Mouse (Mus musculus) kidney, postnatal 14 days (tissue): ENCODE measurements at regions not wholly inside any gene's neighbourhood (a gene's known extent, or its start where the extent isn't known, plus 50 kb on each side); places are given as distances from the start of the nearest gene placed in this dataset.
A peak's percentile ranks its signal among the peaks of the same experiment; 100 is the strongest.

Experiments used
- DNase-seq: peaks from one replicate; pipeline ENCODE4 v3.0.0; 2022; ENCODE audit warnings: mixed read lengths

DNA sequence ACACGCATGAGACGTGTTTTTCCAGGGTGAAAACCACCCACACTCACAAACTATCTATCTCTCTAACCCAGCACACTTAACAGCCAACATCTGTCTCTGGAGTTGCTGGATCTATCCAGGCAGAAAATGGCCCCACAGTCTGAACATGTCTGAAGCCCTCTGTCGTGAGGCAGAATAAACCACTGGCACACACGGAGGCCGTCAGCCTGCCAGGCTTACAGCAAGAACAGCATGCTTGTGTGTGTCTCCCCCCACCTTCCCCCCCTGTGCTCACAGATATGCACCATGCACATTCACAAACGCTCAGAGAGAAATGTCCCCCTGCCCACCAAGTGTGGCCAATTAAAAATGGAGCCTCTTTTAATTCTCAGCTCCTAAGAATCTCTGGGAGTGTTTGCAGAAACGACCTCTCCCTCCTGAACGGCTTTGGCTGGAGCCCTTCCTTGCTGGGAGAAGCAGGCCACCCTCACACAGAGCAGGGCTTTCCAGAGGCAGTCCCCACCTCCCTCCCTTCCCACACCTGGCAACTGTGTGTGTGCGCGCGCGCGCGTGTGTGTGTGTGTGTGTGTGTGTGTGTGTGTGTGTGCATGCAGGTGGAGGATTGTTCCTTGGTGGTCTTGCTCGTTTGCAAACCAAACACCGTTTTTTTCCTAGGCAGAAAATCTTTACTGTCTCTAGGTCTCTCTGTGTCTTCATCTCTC lies 88.7 kb downstream of the Edn3 start:
- no peak for DNase-seq

DNA sequence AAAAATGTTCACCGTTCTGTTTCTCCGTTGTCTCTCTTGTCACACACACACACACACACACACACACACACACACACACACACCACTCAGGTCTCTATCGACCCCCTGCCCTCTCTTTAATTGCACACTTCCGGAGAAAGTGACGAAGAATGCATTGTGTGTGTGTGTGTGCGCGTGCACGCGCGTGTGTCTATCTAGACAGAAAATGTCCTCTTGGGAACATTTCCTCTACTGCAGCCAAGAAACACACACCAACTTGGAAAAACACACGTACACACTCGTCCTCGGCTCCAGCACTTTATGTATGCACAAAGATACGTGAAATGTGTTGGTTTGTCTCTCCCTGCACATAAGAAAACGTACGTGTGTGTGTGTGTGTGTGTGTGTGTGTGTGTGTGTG lies 90.4 kb downstream of the Edn3 start:
- DNase-seq, result no peak

DNA sequence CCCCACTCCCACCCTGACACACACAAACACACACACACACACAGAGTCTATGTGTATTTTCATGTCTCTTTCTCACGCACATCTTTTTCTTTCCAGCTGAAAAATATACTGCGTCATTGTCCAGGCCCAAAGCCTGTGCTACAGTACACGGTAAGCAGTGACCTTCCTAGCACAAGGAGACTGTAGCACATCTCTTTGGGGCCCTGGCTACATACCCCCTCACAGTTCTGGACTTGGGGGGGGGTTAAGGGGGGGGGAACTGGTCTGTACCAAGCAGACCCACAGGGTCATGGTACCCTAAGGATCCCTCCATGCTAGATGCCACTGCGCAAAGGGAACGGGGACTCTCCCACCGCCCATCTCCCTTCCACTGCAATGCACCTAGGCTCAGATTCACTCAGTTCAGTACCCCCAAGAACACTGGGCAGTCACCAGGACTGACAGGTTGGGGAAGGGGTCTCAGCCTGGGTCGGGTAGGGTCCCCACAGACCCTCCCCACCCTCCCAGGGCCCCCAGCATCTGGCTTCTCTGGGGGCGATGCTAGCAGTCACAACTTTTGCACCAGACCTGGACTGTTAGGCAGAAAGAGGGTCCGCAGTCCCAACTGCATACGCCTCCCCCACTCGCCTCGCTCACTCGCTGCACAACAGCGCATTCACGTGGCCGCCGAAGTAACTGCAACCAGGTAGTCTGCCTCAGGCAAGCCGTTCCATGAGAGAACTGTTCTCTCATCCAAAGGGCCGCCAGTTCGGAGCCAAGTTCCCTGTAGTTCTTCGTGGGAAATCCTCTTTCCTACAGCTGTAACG lies 91.3 kb downstream of the Edn3 start:
- DNase-seq, result peak; percentile 79

- DNase-seq, result no peak
Measured at GRCm38 (mm10) chr2:174853786-174854185, 93.4 kb downstream of the Edn3 start.

DNA sequence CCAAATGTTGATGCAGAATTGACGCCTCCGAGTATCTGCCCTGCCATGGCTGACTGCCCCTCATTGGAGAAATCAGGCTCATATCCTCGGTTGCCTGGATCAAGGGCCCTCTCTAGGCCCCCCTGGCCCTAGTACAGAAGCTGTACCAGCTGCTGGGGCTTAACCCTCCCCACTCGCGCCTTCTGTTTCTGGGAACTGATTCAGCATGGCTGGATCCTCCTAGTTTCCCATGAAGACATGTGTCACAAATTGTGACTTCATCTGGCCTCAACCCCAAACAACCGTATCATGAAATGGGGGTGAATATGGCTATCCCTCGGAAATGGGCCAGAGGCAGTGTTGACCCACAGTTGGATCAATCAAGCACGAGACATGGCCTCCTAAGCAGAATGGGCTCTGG lies 95.1 kb downstream of the Edn3 start:
- DNase-seq, result no peak

DNA sequence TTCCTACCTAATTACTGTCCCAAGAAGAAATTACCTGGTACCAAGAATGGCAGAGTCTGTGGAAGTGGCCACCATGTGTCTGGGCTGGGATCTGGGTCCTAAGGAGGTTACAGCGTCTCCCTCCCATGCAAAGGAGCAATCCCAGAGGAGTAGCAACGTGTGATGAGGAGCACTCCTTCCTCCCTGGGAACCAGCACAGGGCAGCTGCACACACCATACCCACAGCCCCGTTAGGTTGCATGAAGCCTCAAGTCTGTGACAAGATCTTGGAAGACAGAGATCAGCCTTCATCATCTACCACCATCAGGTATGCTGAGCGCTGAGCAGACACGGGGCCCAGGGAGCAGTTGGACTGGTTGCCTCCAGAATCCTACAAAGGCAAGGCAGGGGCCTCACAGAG lies 95.7 kb downstream of the Edn3 start:
- no peak for DNase-seq

GRCm38 (mm10) chr2:174858011-174858834 lies 97.8 kb downstream of the Edn3 start:
- DNase-seq, result peak; percentile 86

- DNase-seq, result no peak
Measured at GRCm38 (mm10) chr2:174858835-174859215, 98.4 kb downstream of the Edn3 start.

DNA sequence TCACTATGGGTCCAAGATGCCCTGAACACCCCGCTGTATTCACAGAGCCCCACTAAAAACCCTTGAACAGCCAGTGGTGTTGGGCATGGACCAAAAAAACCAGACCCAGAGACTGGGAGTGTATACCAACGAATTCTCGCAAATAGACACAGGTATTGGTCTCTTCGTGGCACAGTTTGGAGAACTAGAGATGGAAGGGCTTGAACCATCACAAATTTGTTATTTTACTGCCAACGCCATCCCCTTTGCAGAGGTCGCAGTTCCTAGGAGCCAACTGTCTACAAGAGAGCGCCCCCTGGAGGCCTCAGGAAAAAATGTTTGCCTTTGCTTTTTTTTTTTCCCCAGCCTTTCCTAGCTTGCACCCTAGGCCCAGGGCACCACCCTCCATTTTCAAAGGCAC lies 99.1 kb downstream of the Edn3 start:
- no peak for DNase-seq

DNA sequence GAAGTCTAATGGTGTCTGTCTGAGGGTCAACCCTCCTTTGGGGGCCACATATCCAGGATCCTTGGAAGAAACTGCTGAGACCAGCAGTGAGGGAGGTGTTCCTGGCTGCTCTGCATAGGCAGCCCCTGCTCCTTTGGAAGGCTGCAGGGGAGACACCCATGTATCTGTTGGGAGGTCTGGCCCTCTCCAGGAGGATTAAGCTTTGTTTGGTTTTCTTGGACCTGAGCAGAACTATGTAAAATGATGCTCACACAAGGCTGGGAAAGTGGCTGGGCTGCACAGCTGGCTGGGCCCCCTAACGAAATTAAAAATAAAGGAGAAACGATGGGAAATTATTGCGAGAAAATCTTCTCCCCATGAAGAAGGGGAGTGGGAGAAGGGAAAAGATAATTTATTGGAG lies 104.2 kb downstream of the Edn3 start:
- DNase-seq, result no peak

- DNase-seq, result no peak
Measured at GRCm38 (mm10) chr2:174866546-174866945, 106.1 kb downstream of the Edn3 start.

DNA sequence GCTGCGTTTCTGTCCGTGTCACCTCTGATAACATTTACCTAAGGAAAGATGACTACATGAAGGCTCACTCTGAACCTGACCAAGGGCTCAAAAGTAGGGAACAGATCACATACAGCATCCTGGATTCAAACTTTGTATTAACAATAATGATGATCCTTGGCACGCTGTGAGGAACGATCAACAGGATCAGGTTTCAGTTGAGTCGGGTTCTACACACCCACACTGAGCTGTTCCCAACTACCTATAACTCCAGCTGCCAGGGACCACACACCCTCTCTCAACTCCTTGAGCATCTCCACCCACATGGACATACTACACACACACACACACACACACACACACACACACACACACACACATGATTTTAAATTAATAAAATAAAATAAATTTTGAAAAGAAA lies 107.0 kb downstream of the Edn3 start:
- DNase-seq, result no peak

DNA sequence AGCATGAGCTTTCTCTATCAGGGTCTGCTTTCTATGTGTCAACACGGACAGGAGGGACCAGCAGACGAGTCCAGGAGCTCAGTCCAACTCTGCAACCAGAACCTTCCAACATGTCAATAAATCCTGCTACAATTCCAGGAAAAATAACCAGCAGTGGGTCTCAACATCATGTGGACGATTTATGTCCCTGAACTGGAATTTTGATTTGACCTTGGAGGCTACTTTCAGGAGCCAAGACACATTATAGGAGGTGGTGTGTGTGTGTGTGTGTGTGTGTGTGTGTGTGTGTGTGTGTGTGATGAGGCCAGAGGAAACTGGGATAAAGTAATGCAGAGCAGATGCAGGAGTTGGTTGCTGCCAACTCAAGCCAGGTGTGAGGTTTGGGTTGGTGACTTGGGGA lies 107.8 kb downstream of the Edn3 start:
- no peak for DNase-seq

DNA sequence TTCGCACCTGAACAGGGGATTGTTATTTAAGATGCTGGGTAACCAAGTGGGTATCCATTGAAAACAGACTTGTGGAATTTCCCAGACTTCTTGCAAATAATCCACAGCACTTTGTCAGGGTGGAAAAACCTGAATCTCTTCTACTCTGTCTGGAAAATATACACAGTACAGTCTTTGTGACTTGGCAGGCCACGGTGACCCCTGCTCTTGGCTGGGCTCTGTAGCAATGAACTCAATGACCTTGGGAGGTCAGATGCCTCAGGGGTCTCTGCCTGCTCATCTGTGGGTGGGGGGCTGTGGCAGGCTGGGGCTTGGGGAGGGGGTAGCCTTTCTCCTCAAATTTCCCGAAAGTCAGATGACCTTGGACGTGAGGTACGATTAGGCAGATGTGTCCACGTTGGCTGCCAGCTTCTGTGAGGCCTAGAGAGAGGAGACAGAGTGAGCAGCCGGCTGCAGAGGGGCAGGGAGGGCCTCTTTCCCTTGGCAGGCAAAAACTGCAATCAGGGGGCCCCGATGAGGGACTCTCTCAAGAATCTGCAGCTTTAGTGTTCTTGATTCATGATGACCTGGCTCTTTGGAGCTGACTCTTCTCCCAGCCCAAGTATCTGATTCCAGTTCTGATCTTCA lies 108.4 kb downstream of the Edn3 start:
- DNase-seq, result no peak

GRCm38 (mm10) chr2:174870284-174870683 lies 109.9 kb downstream of the Edn3 start:
- no peak for DNase-seq

DNA sequence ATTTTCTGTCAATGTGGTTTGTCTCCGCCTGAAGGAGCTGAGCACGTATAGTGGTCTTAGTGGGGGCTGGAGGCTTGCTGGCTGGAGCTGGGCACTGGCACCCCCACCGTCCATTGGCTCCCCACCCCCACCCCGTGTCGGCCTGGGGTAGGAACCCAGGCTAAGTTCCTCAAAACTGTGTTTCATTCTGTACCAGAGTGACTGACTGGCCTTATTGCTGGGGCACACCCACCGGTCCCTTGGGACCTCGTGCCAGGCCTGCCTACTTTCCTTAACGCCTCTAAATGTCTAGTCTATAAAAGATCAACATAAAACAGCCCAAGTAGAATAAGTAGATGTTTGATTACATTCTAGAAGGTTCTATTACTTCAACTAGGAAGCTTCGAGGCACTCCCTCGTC lies 110.8 kb downstream of the Edn3 start:
- no peak for DNase-seq

DNA sequence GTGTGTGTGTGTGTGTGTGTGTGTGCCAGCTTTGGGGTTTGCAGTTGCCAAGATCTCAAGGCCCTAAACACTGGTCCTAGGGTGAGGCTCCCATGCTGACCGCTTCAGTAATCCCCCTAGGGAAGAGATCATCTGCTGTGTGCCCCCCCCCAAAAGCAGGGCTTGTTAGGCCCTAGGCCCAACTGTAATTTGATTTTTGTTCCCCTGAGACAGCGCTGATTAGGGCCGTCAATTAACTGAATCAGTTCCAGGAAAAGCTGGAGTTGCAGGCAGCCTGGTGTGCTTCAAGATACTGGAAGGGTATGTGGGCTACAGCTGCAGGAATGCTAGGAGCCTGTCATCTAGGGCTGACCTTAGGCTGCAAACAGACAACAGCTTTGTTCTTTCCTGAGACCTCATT lies 111.4 kb downstream of the Edn3 start:
- no peak for DNase-seq

DNA sequence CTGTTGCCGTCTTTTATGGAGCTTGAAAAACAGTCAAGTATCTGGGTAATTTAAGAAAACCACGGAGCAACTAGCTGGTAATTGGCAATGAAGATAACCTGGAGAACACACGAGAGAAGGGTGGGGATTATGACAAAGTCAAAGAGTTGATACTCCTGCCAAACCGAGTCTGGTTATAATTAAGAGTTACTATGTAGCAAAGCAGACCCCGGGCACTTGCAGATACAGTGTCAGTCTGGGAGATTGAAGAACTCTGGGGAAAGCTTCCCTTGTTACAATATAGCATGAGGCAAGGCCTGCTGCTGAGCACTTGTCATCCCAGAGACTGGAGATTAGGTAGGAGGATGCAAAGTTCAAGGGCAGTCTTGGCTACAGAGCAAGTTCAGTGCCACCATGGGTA lies 116.5 kb downstream of the Edn3 start:
- no peak for DNase-seq

DNA sequence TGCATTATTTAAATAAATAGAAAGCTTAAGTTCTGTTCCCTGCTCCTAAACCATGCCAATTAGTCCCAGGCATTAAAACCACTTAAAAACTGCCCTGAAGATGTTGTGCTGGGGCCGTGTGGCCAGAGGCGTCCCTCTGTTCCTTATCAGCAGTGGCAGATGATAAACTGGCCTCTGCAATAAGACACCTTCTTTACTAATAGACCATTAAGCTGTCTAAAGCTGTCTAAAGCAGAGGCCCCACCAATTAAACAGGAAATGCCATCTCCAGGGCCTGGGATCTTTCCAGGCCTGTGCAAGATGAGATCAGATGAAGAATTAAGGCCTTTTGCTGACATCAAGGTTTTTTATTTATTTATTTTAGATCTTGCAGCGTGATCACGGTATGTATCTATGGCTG lies 118.6 kb downstream of the Edn3 start:
- no peak for DNase-seq

DNA sequence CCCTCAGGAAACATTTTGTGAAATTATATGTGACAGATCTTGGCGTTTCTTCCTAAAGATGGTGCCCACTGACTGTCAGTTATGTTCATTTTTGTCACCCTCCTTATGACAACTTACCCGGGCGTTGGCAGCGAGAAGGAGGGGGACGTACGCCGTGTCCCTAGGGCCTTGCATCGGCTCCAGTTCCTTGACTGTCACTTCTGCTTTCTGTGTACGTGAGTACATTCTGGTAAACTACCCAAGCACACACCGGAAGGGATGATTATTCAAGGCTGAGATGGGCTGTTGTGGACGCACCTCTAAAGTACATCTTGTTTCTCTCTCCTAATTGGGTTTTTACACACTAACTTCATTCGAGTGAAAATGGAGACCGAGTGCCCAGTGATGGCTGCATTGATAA lies 120.2 kb downstream of the Edn3 start:
- no peak for DNase-seq

DNA sequence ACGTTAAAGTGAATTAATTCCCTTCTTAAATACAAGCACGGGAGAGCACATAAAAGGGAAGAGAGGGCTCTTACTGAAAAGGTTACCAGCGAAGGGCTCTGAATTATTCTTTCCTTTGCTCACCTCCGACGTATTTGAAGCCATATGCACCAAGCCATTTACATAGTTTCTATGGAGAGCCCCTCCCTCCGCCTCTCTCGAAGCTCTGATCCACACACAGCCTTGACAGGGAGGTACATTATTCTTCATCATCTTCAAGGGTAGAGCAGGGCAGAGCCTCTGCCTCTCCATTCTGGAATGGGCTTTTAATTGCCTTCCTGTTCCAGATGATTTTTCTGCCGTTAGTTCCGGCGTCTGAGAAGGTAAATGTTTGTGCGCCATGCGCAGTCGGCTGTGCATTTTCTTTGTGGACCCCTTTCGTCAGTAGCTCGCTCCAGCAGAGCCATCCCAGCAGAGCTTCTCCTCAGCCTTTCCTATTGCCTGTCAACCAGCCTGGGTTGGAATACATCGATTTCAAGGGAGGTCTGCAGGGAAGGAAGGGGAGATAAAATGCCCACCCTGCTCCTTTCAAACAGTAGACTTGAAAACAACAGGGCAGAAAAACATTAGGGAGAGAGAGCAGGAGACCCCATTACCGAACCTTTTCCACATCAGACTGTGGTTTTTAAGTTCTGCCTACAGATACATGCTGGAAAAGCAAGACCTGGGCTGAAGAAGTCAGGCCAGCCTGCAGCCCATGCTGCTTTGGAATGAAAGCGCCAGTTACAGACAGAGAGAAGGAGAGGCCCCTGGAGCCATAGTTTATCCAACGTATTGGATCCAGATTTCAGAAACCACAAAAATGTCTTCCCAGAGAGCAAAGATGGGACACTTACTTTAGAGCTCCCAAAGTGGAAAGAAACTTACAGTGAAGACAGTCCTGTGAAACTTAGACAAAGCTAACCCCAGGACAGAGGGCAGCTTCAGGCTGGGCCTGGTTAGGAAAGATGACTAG lies 124.1 kb downstream of the Edn3 start:
- DNase-seq, result no peak

DNA sequence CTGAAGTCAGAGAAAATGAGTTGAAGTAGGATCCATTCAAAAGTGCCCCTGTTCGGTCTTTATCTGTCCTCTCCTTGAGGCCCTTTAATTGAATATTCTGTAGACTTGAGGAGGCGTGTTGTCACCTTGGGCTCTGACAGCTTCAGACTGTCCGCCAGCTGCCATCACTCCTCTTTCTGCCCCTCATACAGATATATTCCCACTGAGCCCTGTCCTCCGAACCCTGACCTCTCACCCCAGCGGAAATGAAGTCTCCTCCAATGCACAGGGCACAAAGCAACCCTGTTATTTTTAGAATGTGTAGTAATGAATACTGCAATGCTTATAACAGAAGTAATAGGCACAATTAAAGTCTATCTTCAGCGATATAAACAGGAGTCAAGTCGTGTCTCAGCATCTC lies 117.4 kb upstream of the Gm14444 start:
- peak; percentile 36 for DNase-seq
